Comparison of ENCODE assay signal across 17 mouse cellular contexts in genomic region chr16:11755281-11756066, GRCm38 (mm10).
DNase-seq lines count a peak whose midpoint lies in the region; ATAC-seq and TF ChIP-seq lines count a peak whose summit lies in the region.
"Had no signal": no experiment of that assay in that cellular context is flagged by ENCODE, and none has a peak within 500 bp of the region (broad histone marks: within the 10 kb centered on the region; RNA-seq: fewer than 3 reads in every experiment).

No protein-coding gene starts in this region.

- TF ChIP-seq CTCF in hindbrain, postnatal 0 days (IDR thresholded peaks at IDR 0.05; ENCODE audit: low read depth) = peak; percentile 52; the same call in 1 of the 2 replicates
- 0 out of 2 replicates have a peak, but pooled peaks have one; percentile 10 for TF ChIP-seq CTCF in lung, embryonic 14.5 days (IDR thresholded peaks at IDR 0.05; ENCODE audit: low read depth)

- H3K4me3 ChIP-seq in hindbrain, postnatal 0 days (ENCODE audit: low read length) = no peak overlapping the region
- H3K4me3 ChIP-seq in hindbrain, embryonic 16.5 days (ENCODE audit: low read length) = no peak overlapping the region
- H3K4me3 ChIP-seq in lung, embryonic 14.5 days (ENCODE audit: low read depth, low read length) = no peak overlapping the region
- H3K4me3 ChIP-seq: embryonic facial prominence, embryonic 12.5 days; hindbrain, embryonic 12.5 days; limb, embryonic 15.5 days; neural tube, embryonic 13.5 days had no signal

- H3K4me2 ChIP-seq in hindbrain, postnatal 0 days (ENCODE audit: low read depth, low read length) = no peak overlapping the region
- no peak overlapping the region for H3K4me2 ChIP-seq in hindbrain, embryonic 16.5 days (ENCODE audit: low read length)
- H3K4me2 ChIP-seq in lung, embryonic 14.5 days = no peak overlapping the region
- H3K4me2 ChIP-seq: embryonic facial prominence, embryonic 12.5 days; hindbrain, embryonic 12.5 days; limb, embryonic 15.5 days; neural tube, embryonic 13.5 days had no signal

- ATAC-seq in hindbrain, postnatal 0 days = no peak
- no peak for ATAC-seq in hindbrain, embryonic 16.5 days
- ATAC-seq in lung, embryonic 14.5 days (ENCODE audit: insufficient read depth) = no peak
- ATAC-seq in hematopoietic stem cell, adult 5-6 weeks (replicated peaks in 1 of 2; ENCODE audit: insufficient read depth in 1 of 2, low FRiP score in 2 of 2, low TSS enrichment in 1 of 2, low read depth in 1 of 2, poor library complexity in 2 of 2, severe bottlenecking in 2 of 2) = peak; percentile 32 to 80
- no peak for ATAC-seq in erythroblast, adult 5-6 weeks (replicated peaks; ENCODE audit: low FRiP score, poor library complexity, severe bottlenecking)

- H3K36me3 ChIP-seq in hindbrain, postnatal 0 days (ENCODE audit: insufficient read depth, low read length) = no peaks in the 10 kb centered on the region
- no peaks in the 10 kb centered on the region for H3K36me3 ChIP-seq in hindbrain, embryonic 16.5 days (ENCODE audit: control insufficient read depth, insufficient read depth, low read length)
- H3K36me3 ChIP-seq in lung, embryonic 14.5 days (ENCODE audit: insufficient read depth) = no peaks in the 10 kb centered on the region
- H3K36me3 ChIP-seq: embryonic facial prominence, embryonic 12.5 days; hindbrain, embryonic 12.5 days; limb, embryonic 15.5 days had no signal

- no peak overlapping the region for H3K9ac ChIP-seq in hindbrain, postnatal 0 days (replicated peaks; ENCODE audit: low read length)
- H3K9ac ChIP-seq in hindbrain, embryonic 16.5 days (ENCODE audit: low read depth, low read length) = no peak overlapping the region
- no peak overlapping the region for H3K9ac ChIP-seq in lung, embryonic 14.5 days
- H3K9ac ChIP-seq: embryonic facial prominence, embryonic 12.5 days; hindbrain, embryonic 12.5 days; limb, embryonic 15.5 days; neural tube, embryonic 13.5 days had no signal

- H3K9me3 ChIP-seq in hindbrain, postnatal 0 days (ENCODE audit: low read length) = no peaks in the 10 kb centered on the region
- no peaks in the 10 kb centered on the region for H3K9me3 ChIP-seq in hindbrain, embryonic 16.5 days (ENCODE audit: control insufficient read depth, low read length)
- H3K9me3 ChIP-seq in lung, embryonic 14.5 days (ENCODE audit: low read depth, low read length) = no peaks in the 10 kb centered on the region
- H3K9me3 ChIP-seq: embryonic facial prominence, embryonic 12.5 days; hindbrain, embryonic 12.5 days; limb, embryonic 15.5 days; neural tube, embryonic 13.5 days had no signal

- peak; percentile 25 for DNase-seq in cerebellum, adult 11-12 months
- no peak for DNase-seq in cerebellum, postnatal 25 days
- DNase-seq in hindbrain, postnatal 0 days (ENCODE audit: low spot score) = no peak
- DNase-seq in lung, embryonic 14.5 days = no peak
- DNase-seq in lung, postnatal 4 days = no peak
- DNase-seq: cerebellum, postnatal 36 days; kidney, adult 18-20 months; kidney, postnatal 14 days; right cerebral cortex, postnatal 14 days; thymus, postnatal 36 days had no signal

- H3K27me3 ChIP-seq in hindbrain, postnatal 0 days (ENCODE audit: insufficient read depth, low read length) = no peaks in the 10 kb centered on the region
- no peaks in the 10 kb centered on the region for H3K27me3 ChIP-seq in hindbrain, embryonic 16.5 days (replicated peaks; ENCODE audit: control insufficient read depth, insufficient read depth, low read length)
- H3K27me3 ChIP-seq in lung, embryonic 14.5 days (ENCODE audit: insufficient read depth, low read length) = no peaks in the 10 kb centered on the region
- H3K27me3 ChIP-seq: embryonic facial prominence, embryonic 12.5 days; hindbrain, embryonic 12.5 days; limb, embryonic 15.5 days; neural tube, embryonic 13.5 days had no signal

- 71% methylated on average over 9 of the region's 9 CpGs for WGBS in hindbrain, postnatal 0 days
- WGBS in hindbrain, embryonic 16.5 days = 78% methylated on average over 9 of the region's 9 CpGs
- WGBS in lung, embryonic 14.5 days = 76% methylated on average over 9 of the region's 9 CpGs

- no peak overlapping the region for H3K27ac ChIP-seq in hindbrain, postnatal 0 days
- no peak overlapping the region for H3K27ac ChIP-seq in hindbrain, embryonic 16.5 days (ENCODE audit: low read depth, low read length)
- H3K27ac ChIP-seq in lung, embryonic 14.5 days (ENCODE audit: low read depth) = no peak overlapping the region
- H3K27ac ChIP-seq: embryonic facial prominence, embryonic 12.5 days; hindbrain, embryonic 12.5 days; limb, embryonic 15.5 days; neural tube, embryonic 13.5 days had no signal

- no peaks in the 10 kb centered on the region for H3K4me1 ChIP-seq in hindbrain, postnatal 0 days (ENCODE audit: insufficient read depth, low read length)
- no peaks in the 10 kb centered on the region for H3K4me1 ChIP-seq in hindbrain, embryonic 16.5 days (ENCODE audit: control insufficient read depth, insufficient read depth, low read depth, low read length)
- H3K4me1 ChIP-seq in lung, embryonic 14.5 days (ENCODE audit: insufficient read depth) = no peaks in the 10 kb centered on the region
- H3K4me1 ChIP-seq: embryonic facial prominence, embryonic 12.5 days; hindbrain, embryonic 12.5 days; limb, embryonic 15.5 days; neural tube, embryonic 13.5 days had no signal

Comparison
In these comparisons a context has a peak if more than half of its experiments do, and no peak if none do; other contexts are left out.
1. ATAC-seq: peak in hematopoietic stem cell, adult 5-6 weeks (2 of 2); none in hindbrain, postnatal 0 days (single experiment), hindbrain, embryonic 16.5 days (single experiment), lung, embryonic 14.5 days (single experiment) and erythroblast, adult 5-6 weeks (single experiment).